Mouse (Mus musculus): ENCODE results near the gene Cacybp. TPM values are rescaled to one million over a fixed set of nuclear protein-coding genes. Genes with fewer than 3 reads are reported as not detected.

Gene Cacybp
- 0.76 and 2.4 TPM in 2 replicates for polyA plus RNA-seq (2012; rRNA removed; ENCODE audit: low replicate concordance)

DNA sequence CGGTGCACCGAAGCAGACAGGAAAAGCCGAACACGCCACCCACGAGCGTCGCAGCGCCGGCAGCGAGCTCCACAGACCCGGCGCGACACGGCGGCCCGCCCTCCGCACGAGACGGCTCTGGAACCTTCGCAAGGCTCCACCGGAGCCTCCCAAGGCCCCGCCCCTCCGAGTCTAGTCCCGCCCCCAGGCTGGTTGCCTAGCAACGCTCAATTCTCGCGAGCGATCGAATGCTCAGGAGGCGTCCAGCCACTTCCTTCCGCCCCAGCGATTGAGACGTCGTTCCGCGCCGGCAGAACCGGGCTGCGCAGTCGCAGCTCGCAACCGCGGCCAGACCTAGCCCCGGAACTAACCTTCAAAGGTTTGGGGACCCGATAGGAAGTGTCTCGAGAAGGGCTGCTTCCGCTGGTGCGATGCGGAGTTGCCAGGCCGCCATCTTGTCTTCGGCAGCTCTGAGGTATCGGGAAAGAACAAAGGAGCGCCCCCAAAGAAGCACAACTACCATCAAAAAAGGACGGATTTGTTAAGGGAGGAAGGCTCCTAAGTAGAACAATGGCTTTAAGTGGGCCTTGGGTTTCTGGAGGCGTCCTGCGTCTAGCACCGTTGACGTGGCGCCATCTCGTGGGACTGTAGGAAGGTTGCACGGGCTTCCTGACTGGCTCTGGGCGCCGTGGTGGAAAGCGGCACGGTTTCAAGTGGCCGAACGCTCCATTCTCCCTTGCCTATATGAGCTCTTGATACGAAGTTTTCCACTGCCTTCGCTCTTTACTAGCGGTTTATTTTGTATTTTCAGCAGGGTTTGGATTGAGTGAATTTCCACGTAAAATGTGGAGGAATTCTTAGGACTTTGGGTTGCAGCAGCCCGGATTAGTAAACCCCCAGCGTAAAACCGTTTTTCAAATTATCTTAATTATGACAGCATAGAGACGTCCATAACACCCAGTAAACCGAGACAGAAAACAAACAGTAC is at the start of gene Cacybp:
Gene Cacybp (minus strand): TSS at position 173 of the 967 bp plus-strand sequence.

DNA sequence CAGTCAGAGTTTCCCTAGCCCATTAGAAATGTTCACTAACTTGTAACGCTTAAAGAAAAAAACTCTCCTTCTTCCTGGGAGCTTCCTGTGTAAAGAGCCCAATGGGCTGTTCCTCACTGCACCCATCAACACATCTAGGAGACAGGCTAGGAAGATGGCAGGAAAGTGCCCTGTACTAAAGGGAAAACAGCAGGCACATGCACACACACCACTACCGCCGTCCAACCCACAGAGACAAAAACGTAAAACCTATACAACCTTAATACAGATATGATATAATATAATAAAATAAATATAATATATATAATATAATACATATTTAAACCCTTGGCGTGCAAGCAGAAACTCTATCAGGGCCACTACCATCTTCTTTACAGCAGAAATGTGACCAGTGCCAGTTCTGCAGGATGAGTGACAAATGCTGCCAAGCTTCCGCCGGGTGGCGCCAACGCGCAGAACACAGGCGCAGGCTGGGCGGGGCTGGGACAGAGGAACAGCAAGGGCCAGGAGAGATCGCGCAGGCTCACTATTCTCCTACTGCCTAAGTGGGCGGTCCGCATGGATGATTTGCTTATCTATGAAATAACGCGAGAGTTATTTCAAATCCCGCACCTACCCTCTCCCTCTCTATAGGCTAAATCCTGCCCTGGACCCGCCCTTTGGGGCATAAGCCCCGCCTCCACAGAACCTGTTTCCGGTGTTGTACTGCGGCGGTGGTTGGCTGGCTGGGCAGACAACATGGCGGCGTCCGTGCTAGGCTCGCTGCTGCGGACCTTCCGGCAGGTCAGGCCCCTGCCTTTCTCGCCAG is 17.9 kb downstream of the Cacybp start, which contains the start of gene Mrps14:
Gene Mrps14 (plus strand): TSS at position 687 of the 808 bp plus-strand sequence.

DNA sequence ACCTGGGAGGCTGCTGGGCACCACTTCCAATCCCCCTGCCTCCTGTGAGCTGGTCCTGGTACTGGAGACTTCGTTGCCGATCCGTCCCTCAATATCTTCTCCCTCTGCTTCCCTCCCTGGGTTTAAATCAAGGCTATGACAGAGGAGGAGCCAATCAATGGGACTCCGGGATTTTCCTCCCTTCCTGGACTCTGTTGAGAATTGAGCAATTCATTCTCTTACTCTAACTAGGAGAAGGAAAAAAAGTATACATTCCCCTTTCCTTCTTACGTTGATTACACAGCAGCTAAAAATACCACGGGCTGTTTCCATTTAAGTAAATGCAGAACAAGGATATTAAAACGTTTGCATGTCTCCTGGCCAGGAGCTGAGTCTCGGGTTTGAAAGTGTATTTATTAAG is 59.2 kb downstream of the Cacybp start, which contains the start of gene Tnn:
Gene Tnn (minus strand): TSS at position 101 of the 400 bp plus-strand sequence.

Other genes starting within 250 kb of the Cacybp start
- 3.3 and 7.9 TPM in 2 replicates for gene 4930523C07Rik, start 168.5 kb downstream of the Cacybp start, polyA plus RNA-seq (2012; rRNA removed; ENCODE audit: low replicate concordance)
- 0.02 TPM in 1 of 2 replicates, not detected in the other for gene Tnn, start 59.3 kb downstream of the Cacybp start, polyA plus RNA-seq (2012; rRNA removed; ENCODE audit: low replicate concordance)
- 8.8 and 11.0 TPM in 2 replicates for gene Mrps14, start 17.7 kb downstream of the Cacybp start, polyA plus RNA-seq (2012; rRNA removed; ENCODE audit: low replicate concordance)